Mouse (Mus musculus) MEL (cell line): ENCODE measurements around the gene Pomt2. TPM values are rescaled to one million over a fixed set of nuclear protein-coding genes. Genes with fewer than 3 reads are reported as not detected.
A peak's percentile ranks its signal among the peaks of the same experiment; 100 is the strongest.

Experiments
- DNase-seq: peaks from one replicate; pipeline ENCODE4 v3.0.0; 2011; ENCODE audit warnings: low read depth, low spot score
- H3K27ac ChIP-seq: 2 replicates; pipeline ENCODE4 v1.5.1; 2012; ENCODE audit warnings: low read depth, mild to moderate bottlenecking, control low read depth, low read length, moderate library complexity; ENCODE audit not compliant: control insufficient read depth
- H3K27me3 ChIP-seq, 2 experiments: fragments of 150-350 bp in 1 of 2; sonication (generic) in 1 of 2; 2 replicates each; pipeline ENCODE4 v1.6.1; 2012; ENCODE audit warnings: low read length in 2 of 2, mild to moderate bottlenecking in 2 of 2, improper control_type of control experiment in 1 of 2, moderate library complexity in 1 of 2; ENCODE audit not compliant: insufficient read depth in 2 of 2, control insufficient read depth in 1 of 2
- H3K36me3 ChIP-seq, 2 experiments: 2 replicates each; pipeline ENCODE4 v1.6.1; 2012 to 2014; ENCODE audit warnings: low read length in 2 of 2, improper control_type of control experiment in 1 of 2, inconsistent platforms in 1 of 2, mild to moderate bottlenecking in 1 of 2; ENCODE audit not compliant: insufficient read depth in 2 of 2, control insufficient read depth in 1 of 2
- H3K4me1 ChIP-seq, 2 experiments: fragments of 150-350 bp in 1 of 2; sonication (generic) in 1 of 2; 2 replicates each; pipeline ENCODE4 v1.6.1; 2012; ENCODE audit warnings: low read length in 2 of 2, improper control_type of control experiment in 1 of 2, mild to moderate bottlenecking in 1 of 2; ENCODE audit not compliant: insufficient read depth in 2 of 2, control insufficient read depth in 1 of 2
- H3K4me3 ChIP-seq, 2 experiments: fragments of 150-350 bp in 1 of 2; sonication (generic) in 1 of 2; 2 replicates each; pipeline ENCODE4 v1.5.1; 2012; ENCODE audit warnings: low read depth in 2 of 2, low read length in 2 of 2, mild to moderate bottlenecking in 2 of 2, moderate library complexity in 2 of 2, control low read depth in 1 of 2, improper control_type of control experiment in 1 of 2; ENCODE audit not compliant: control insufficient read depth in 1 of 2, insufficient read depth in 1 of 2
- H3K79me2 ChIP-seq: 2 replicates; pipeline ENCODE4 v1.6.1; 2012; ENCODE audit warnings: mild to moderate bottlenecking, low read length, moderate library complexity; ENCODE audit not compliant: control insufficient read depth, poor library complexity, insufficient read depth
- H3K9ac ChIP-seq: 2 replicates; pipeline ENCODE4 v1.6.1; 2012; ENCODE audit warnings: low read depth, mild to moderate bottlenecking, control low read depth, low read length, moderate library complexity; ENCODE audit not compliant: control insufficient read depth, poor library complexity, severe bottlenecking
- H3K9me3 ChIP-seq: fragments of 150-350 bp; sonication (generic); replicated peaks from 2 replicates; pipeline ENCODE4 v1.6.1; 2012; ENCODE audit warnings: mild to moderate bottlenecking, low read length, improper control_type of control experiment, moderate library complexity; ENCODE audit not compliant: insufficient read depth
- CHD1 ChIP-seq: IDR thresholded peaks from 2 replicates; pipeline ENCODE4 v1.6.1; 2012; ENCODE audit warnings: low read depth, mild to moderate bottlenecking, inconsistent platforms, low read length, improper control_type of control experiment
- CTCF ChIP-seq, 3 experiments: IDR thresholded peaks in 2 of 3; conservative IDR thresholded peaks in 1 of 3; 2 replicates each; pipeline ENCODE4 v1.5.1; 2011 to 2012; ENCODE audit warnings: low read length in 3 of 3, low read depth in 2 of 3, mild to moderate bottlenecking in 2 of 3, improper control_type of control experiment in 1 of 3, inconsistent platforms in 1 of 3, mixed read lengths in 1 of 3, moderate library complexity in 1 of 3; ENCODE audit not compliant: control insufficient read depth in 1 of 3, insufficient read depth in 1 of 3, poor library complexity in 1 of 3, severe bottlenecking in 1 of 3
- E2F4 ChIP-seq: IDR thresholded peaks from 2 replicates; pipeline ENCODE4 v1.6.1; 2011; ENCODE audit warnings: low read depth, low read length, improper control_type of control experiment, borderline replicate concordance
- ELF1 ChIP-seq: IDR thresholded peaks from 2 replicates; pipeline ENCODE4 v1.6.1; 2014; ENCODE audit warnings: low read depth, mild to moderate bottlenecking, inconsistent platforms, low read length, improper control_type of control experiment, moderate library complexity
- EP300 ChIP-seq, 2 experiments: IDR thresholded peaks; 2 replicates each; pipeline ENCODE4 v1.6.1; 2011; ENCODE audit warnings: improper control_type of control experiment in 2 of 2, low read length in 2 of 2, low read depth in 1 of 2, mild to moderate bottlenecking in 1 of 2
- ETS1 ChIP-seq: IDR thresholded peaks from 2 replicates; pipeline ENCODE4 v1.6.1; 2012; ENCODE audit warnings: low read depth, mild to moderate bottlenecking, inconsistent platforms, low read length, improper control_type of control experiment, moderate library complexity
- JUND ChIP-seq: IDR thresholded peaks from 2 replicates; pipeline ENCODE4 v1.6.1; 2011; ENCODE audit warnings: low read depth, mild to moderate bottlenecking, improper control_type of control experiment, low read length
- MAFK ChIP-seq: IDR thresholded peaks from 2 replicates; pipeline ENCODE4 v1.6.1; 2011; ENCODE audit warnings: low read depth, mild to moderate bottlenecking, low read length, improper control_type of control experiment, borderline replicate concordance
- MEF2A ChIP-seq: IDR thresholded peaks from 2 replicates; pipeline ENCODE4 v1.6.1; 2014; ENCODE audit warnings: low read depth, mild to moderate bottlenecking, inconsistent platforms, low read length, improper control_type of control experiment; ENCODE audit not compliant: poor library complexity, insufficient replicate concordance, severe bottlenecking; ENCODE audit errors: extremely low read depth
- MYB ChIP-seq: IDR thresholded peaks from 2 replicates; pipeline ENCODE4 v1.6.1; 2011; ENCODE audit warnings: mild to moderate bottlenecking, low read depth, low read length, improper control_type of control experiment
- NELFE ChIP-seq: IDR thresholded peaks from 2 replicates; pipeline ENCODE4 v1.6.1; 2011; ENCODE audit warnings: low read depth, low read length, improper control_type of control experiment
- POLR2A ChIP-seq, 2 experiments: IDR thresholded peaks; 2 replicates each; pipeline ENCODE4 v1.6.1; 2011 to 2012; ENCODE audit warnings: low read length in 2 of 2, mild to moderate bottlenecking in 2 of 2, control low read depth in 1 of 2, improper control_type of control experiment in 1 of 2, low read depth in 1 of 2, moderate library complexity in 1 of 2; ENCODE audit not compliant: control insufficient read depth in 1 of 2, insufficient read depth in 1 of 2, poor library complexity in 1 of 2
- POLR2AphosphoS5 ChIP-seq: IDR thresholded peaks from 2 replicates; pipeline ENCODE4 v1.6.1; 2012; ENCODE audit warnings: low read depth, borderline replicate concordance, mild to moderate bottlenecking, inconsistent platforms, low read length, moderate library complexity, mixed read lengths
- RAD21 ChIP-seq: IDR thresholded peaks from 2 replicates; pipeline ENCODE4 v1.6.1; 2011; ENCODE audit warnings: mild to moderate bottlenecking, low read depth, low read length, improper control_type of control experiment
- RCOR1 ChIP-seq: IDR thresholded peaks from 2 replicates; pipeline ENCODE4 v1.6.1; 2012; ENCODE audit warnings: low read depth, mild to moderate bottlenecking, inconsistent platforms, low read length, improper control_type of control experiment
- SIN3A ChIP-seq: IDR thresholded peaks from 2 replicates; pipeline ENCODE4 v1.6.1; 2012; ENCODE audit warnings: low read length, improper control_type of control experiment, inconsistent platforms
- SMC3 ChIP-seq: IDR thresholded peaks from 2 replicates; pipeline ENCODE4 v1.6.1; 2011; ENCODE audit warnings: low read depth, low read length, improper control_type of control experiment
- TAL1 ChIP-seq: IDR thresholded peaks from 2 replicates; pipeline ENCODE4 v1.6.1; 2012; ENCODE audit warnings: mild to moderate bottlenecking, inconsistent platforms, low read length, moderate library complexity, mixed read lengths
- TCF12 ChIP-seq: IDR thresholded peaks from 2 replicates; pipeline ENCODE4 v1.6.1; 2014; ENCODE audit warnings: low read depth, mild to moderate bottlenecking, inconsistent platforms, low read length, improper control_type of control experiment, moderate library complexity
- UBTF ChIP-seq: IDR thresholded peaks from 2 replicates; pipeline ENCODE4 v1.6.1; 2012; ENCODE audit warnings: low read depth, mild to moderate bottlenecking, inconsistent platforms, low read length, improper control_type of control experiment, moderate library complexity, borderline replicate concordance; ENCODE audit not compliant: insufficient read depth
- USF2 ChIP-seq, 2 experiments: IDR thresholded peaks; 2 replicates each; pipeline ENCODE4 v1.6.1; 2011 to 2012; ENCODE audit warnings: improper control_type of control experiment in 2 of 2, low read length in 2 of 2, borderline replicate concordance in 1 of 2, inconsistent platforms in 1 of 2, low read depth in 1 of 2, mild to moderate bottlenecking in 1 of 2; ENCODE audit not compliant: insufficient read depth in 1 of 2
- ZC3H11A ChIP-seq: IDR thresholded peaks from 2 replicates; pipeline ENCODE4 v1.6.1; 2012; ENCODE audit warnings: low read depth, mild to moderate bottlenecking, inconsistent platforms, low read length, improper control_type of control experiment
- ZNF384 ChIP-seq: IDR thresholded peaks from 2 replicates; pipeline ENCODE4 v1.6.1; 2012; ENCODE audit warnings: low read depth, mild to moderate bottlenecking, inconsistent platforms, low read length, improper control_type of control experiment
- polyA plus RNA-seq, 2 experiments: library from polyadenylated mRNA; stranded (reverse) in 1 of 2; unstranded in 1 of 2; fragments of >175 nt in 1 of 2; fragments of >200 nt in 1 of 2; gene quantifications; 2 replicates each; pipeline versions ENCODE4 v1.2.1 to v1.2.4; 2012; ENCODE audit warnings: low replicate concordance in 2 of 2, low read depth in 1 of 2; ENCODE audit not compliant: insufficient read length in 2 of 2, insufficient read depth in 1 of 2, missing spikeins in 1 of 2
- total RNA-seq: library from RNA; depleted of rRNA; stranded (reverse); fragments of 300-350 nt; gene quantifications from 2 replicates; pipeline ENCODE4 v1.2.3, GENCODE M21; 2012

Pomt2 gene
- total and polyA plus RNA-seq, 3 experiments, result 11.1 to 12.9 TPM; not detected in 1

DNA sequence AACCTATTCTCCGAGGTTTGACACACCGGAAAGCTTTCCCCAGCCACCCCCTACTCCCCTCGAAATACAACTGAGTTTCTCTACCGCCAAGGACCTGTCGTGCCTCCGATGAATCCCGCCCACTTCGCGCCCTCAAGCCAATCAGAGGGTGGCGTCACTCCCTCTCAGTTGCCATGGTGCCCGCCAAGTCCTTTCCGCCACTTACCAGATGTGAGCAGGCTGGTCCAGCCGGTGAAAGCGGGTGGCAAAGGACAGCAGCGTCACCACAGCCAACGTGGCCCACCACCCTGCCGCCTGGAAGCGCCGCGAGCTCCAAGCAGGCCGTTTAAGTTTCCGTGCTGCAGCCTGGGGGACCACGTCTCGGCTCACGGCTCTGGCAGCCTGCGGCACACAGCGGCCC is 802 bp downstream of the Pomt2 start, which contains the start of gene Gstz1 (continued):
- no peak for TF ChIP-seq MYB
- TF ChIP-seq USF2 (IDR thresholded peaks at IDR 0.05; ENCODE audit: borderline replicate concordance in 1 of 2, insufficient read depth in 1 of 2, low read depth in 1 of 2, low read length in 2 of 2), result no peak
- no peak for TF ChIP-seq RAD21
- TF ChIP-seq SMC3, result no peak
- peak; percentile 31; the same call in 1 of the 2 replicates for TF ChIP-seq NELFE
- no peak for TF ChIP-seq TCF12
- TF ChIP-seq MAFK, result no peak
- no peak for TF ChIP-seq ZNF384
- no peak for TF ChIP-seq JUND
- no peak for TF ChIP-seq UBTF
- peak; percentile 91 for TF ChIP-seq SIN3A

DNA sequence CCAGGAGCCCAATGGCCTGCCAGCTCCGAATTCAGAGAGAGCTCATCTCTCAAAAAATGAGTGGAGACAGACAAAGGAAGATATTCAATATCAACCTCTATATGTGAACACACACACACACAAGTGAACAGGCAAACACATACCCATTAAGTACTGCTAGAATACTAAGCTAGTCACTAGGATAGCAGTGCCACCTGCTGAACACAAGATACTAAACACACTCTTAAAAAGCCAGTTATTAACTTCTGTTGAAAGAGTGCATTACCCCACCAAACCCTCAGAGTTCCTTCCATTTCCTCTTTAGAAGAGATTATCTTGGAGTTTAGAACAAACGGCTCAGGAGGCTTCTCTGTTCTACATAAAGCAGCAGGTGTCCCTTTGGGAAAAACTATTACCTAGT is 5.6 kb downstream of the Pomt2 start:
- H3K9me3 ChIP-seq, result no peaks in the 10 kb centered on the region
- H3K9ac ChIP-seq, result no peak overlapping the region
- no peaks in the 10 kb centered on the region for H3K27me3 ChIP-seq
- peak; percentile 63 for DNase-seq
- peaks cover 7 to 9% of the 10 kb centered on the region in 2 experiments for H3K4me1 ChIP-seq
- no peak overlapping the region; the same call in 1 of the 2 replicates for H3K27ac ChIP-seq
- no peak for TF ChIP-seq POLR2A (IDR thresholded peaks at IDR 0.05; ENCODE audit: control insufficient read depth in 1 of 2, insufficient read depth in 1 of 2, low read depth in 1 of 2, low read length in 2 of 2, poor library complexity in 1 of 2)
- TF ChIP-seq E2F4, result no peak
- TF ChIP-seq SIN3A, result 0 out of 2 replicates have a peak, but pooled peaks have one; percentile 26
- TF ChIP-seq SMC3, result peak; percentile 43
- peak in 1 of 3 experiments; percentile 56; a peak in 2 of 6 replicates for TF ChIP-seq CTCF (IDR thresholded peaks at IDR 0.05 in 2 of 3, conservative IDR thresholded peaks at IDR 0.05 in 1 of 3; ENCODE audit: control insufficient read depth in 1 of 3, insufficient read depth in 1 of 3, low read depth in 2 of 3, low read length in 3 of 3, poor library complexity in 1 of 3, severe bottlenecking in 1 of 3)
- TF ChIP-seq CHD1, result no peak
- TF ChIP-seq RCOR1, result no peak; the same call in 1 of the 2 replicates
- TF ChIP-seq MEF2A, result no peak
- TF ChIP-seq ELF1, result no peak
- no peak for TF ChIP-seq JUND
- 0 out of 2 replicates have a peak, but pooled peaks have one; percentile 18 for TF ChIP-seq ZC3H11A
- no peak for TF ChIP-seq NELFE
- no peak for TF ChIP-seq TAL1
- TF ChIP-seq POLR2AphosphoS5, result no peak
- TF ChIP-seq TCF12, result 0 out of 2 replicates have a peak, but pooled peaks have one; percentile 13
- TF ChIP-seq RAD21, result peak; percentile 49
- TF ChIP-seq ETS1, result 0 out of 2 replicates have a peak, but pooled peaks have one; percentile 27
- peak; percentile 44 to 48; a peak in 3 of 4 replicates for TF ChIP-seq EP300 (IDR thresholded peaks at IDR 0.05; ENCODE audit: low read depth in 1 of 2, low read length in 2 of 2)
- H3K4me3 ChIP-seq, result no peak overlapping the region
- peaks cover 0 to 18% of the 10 kb centered on the region in 2 experiments; a peak in 2 of 4 replicates for H3K36me3 ChIP-seq
- peaks cover 2% of the 10 kb centered on the region for H3K79me2 ChIP-seq
